Mouse (Mus musculus): Measurements from ENCODE around the gene Nek6.

The Nek6 gene

GRCm38 (mm10) chr2:38623411-38623810, 112.0 kb downstream of the Nek6 start:
- DNase-seq (ENCODE audit: low spot score), result no peak

DNA sequence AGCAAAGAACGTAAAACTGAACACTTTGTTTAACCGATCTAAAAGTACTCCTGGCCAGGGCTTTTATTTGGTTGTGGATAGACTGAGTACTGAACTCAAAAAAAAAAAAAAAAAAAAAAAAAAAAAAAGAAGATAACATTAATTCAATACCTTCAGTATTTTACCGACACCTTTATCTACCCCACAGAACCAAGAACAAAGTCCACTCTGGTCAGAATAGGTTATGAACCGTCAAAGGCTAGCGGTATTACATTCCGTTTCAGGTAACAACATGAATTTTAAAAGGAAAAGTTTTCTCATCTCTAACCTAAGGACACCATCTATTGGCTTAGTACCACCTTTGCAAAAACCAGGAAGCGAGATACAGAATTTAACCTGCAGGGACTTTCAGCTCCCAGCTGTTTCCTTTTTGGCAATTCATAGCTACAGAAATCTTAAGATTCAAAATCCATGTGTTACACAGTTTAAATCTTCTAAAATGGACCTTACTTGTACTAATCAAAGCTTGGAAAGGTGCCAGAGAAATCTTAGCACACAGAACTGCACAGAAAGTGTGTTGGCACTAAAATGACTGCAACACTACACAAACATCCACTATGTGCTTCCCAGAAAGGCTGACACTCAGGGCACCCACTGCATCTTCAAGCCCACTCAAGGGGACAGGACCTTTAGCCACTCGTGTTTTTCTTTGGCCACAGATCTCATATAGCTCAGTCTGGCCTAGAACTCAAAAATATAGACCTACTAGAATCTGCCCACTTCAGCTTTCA, 112.6 kb downstream of the Nek6 start:
- no peak for DNase-seq (ENCODE audit: low spot score)

DNA sequence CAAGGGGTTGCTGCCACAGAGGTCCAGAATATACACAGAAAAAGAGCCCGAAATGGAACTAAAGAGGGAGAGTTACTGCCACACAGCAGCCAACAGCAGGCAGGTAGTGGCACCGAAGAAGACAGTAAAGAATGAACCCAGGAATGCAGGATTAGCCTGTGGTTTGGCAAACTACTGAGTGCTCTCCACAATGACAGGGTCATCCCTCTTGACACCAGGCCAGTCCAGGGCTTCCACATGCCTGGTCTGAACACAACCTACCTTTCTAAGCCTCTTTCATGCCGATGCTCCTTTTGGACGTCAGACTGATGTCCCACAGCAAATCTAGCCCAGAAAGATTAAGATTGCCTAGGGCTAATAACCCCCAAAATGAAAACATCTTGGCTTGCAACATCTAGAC, 117.4 kb downstream of the Nek6 start:
- DNase-seq (ENCODE audit: low spot score), result no peak

DNA sequence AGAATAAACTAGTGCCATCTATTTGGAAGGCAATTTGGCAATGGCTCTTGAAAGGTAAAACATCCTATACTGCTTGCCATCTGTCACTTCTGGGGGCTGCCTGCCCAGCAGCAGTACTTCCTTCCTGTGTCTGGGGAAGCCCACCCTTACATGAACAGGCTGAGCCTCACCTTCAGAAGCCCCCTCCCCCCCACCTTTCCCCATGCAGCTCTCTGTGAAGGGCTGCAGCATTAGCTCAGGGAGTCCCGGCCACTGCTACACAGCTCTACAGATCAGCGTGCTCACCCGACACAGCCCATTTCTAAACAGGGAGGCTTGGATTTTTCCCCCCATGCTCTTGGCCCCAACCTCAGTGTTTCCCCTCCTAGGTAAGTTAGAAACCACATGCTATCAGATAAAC, 118.0 kb downstream of the Nek6 start:
- DNase-seq (ENCODE audit: low spot score), result no peak

DNA sequence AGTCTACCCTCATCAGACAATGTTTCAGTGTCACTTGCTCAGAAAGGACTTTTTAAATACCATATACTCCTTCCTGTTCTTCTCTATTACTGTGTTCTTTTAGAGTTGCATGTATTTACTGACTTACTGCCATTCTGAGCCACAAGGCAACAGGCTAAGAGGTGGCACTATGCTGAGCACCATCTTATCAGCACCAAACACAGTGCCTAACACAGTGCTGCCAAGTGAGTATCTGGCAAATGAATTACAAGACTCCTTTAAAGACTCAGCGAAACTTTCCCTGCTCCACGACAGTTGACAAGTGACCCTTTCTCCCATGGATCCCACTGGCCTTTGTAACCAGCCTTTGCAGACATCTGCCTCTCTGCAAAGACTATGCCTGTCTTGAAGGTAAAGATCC, 119.1 kb downstream of the Nek6 start:
- no peak for DNase-seq (ENCODE audit: low spot score)

GRCm38 (mm10) chr2:38637716-38638267, 126.3 kb downstream of the Nek6 start:
- DNase-seq (ENCODE audit: low spot score), result no peak

GRCm38 (mm10) chr2:38641761-38642160, 130.3 kb downstream of the Nek6 start:
- DNase-seq (ENCODE audit: low spot score), result no peak

DNA sequence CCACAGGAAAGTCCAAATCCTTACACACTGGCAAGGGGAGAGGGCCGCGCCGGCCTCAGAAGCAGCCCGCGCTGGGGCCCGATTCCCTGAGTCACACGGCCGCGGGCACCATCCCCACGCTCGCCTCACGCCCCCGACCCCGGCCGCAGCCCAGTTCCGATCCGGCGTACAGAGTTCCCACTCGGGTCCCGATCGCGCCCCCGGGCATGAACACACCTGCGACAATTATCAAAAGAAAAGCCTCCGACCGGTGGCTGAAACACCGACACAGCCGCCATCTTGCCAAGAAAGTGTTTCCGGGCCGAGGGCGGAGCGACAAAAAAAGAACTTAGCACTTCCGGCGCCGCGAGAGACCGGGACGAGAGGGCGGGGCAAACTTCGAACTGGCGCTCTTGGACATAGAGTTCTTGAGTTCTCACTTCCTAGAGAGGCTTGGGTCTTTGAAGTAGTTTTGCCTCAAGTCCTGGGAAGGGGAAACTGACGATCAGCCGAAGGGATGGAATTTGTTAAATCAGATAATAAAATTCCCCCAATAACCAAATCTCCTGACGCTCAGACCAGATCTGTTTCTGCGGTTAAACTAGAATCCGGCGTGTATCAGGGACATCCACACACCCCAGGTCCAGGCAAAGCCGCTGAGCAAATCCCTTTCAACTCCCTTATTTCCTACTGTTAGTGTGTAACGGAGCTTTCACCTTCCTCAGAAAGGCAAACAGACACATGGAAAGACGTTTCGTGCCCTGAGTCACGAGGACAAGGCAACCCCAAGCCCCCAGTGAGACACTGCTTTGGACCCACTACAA, 132.4 kb downstream of the Nek6 start, which contains the start of gene Psmb7:
Gene Psmb7 (minus strand): TSS at position 463 of the 803 bp plus-strand sequence.
- DNase-seq (ENCODE audit: low spot score), result peak; percentile 91

Measured in lung, postnatal 25 days (tissue).